Mouse (Mus musculus): ENCODE measurements at regions not wholly inside any gene's neighbourhood (a gene's known extent, or its start where the extent isn't known, plus 50 kb on each side); places are given as distances from the start of the nearest gene placed in this dataset.

DNA sequence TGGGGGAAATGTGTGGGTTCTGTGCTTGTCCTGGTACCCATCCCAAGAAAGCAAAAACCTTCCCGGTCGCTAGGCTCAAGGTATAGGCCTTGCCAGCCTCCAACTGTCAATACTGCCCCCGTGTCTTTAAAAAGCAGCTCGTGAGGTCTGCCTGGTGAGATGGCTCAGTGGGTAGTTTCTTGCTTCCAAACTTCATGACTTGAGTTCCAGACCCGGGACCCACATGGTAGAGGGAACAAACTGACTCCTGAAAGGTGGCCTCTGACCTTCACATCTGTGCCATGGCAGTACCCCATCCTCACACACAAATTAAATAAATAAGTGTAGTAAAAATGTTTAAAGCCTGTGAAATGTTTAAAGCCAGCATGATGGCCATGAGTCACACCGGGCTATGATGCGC is 52.6 kb upstream of the Dlk1 start:
- TF ChIP-seq CTCF (IDR thresholded peaks at IDR 0.05; ENCODE audit: extremely low read depth, insufficient read depth, insufficient read length, insufficient replicate concordance) (no peak), POLR2A (IDR thresholded peaks at IDR 0.05; ENCODE audit: low read depth, low read length) (no peak)
